Mouse (Mus musculus): ENCODE data around the gene Prdx2.

- no peak for TF ChIP-seq POLR2A (IDR thresholded peaks at IDR 0.05; ENCODE audit: borderline replicate concordance, control insufficient read depth, low read depth, low read length)
- no peak for TF ChIP-seq CTCF (IDR thresholded peaks at IDR 0.05; ENCODE audit: control insufficient read depth, insufficient read depth, low read length)
Measured at GRCm38 (mm10) chr8:84945633-84946527, 23.5 kb upstream of the Prdx2 start.

Measured in bone marrow, adult 2 months (tissue).